Mouse (Mus musculus): ENCODE results near the gene Srcin1.

The Srcin1 gene

GRCm38 (mm10) chr11:97576136-97576906, at the start of gene Srcin1:
Srcin1 (minus strand) TSS chr11:97576186.
- peak; percentile 50 for DNase-seq

- DNase-seq: no peak
Observed at GRCm38 (mm10) chr11:97625551-97625950, 49.6 kb upstream of the Srcin1 start.

DNA sequence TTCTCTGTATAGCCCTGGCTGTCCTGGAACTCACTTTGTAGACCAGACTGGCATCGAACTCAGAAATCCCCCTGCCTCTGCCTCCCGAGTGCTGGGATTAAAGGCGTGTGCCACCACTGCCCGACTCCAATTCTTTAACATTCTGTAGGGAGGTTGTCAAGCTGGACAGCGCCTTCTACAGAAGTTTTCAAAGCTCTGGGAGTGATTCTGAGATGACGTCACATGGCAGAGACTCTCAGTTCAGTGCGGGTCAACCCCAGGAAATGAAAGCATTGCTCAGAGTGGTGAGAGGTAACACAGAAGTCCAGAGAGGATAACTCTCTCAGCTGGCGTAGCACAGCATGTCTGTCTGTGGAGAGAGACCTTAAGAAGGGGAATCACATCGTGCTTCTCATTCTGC, 47.2 kb upstream of the Srcin1 start:
- DNase-seq: no peak

- DNase-seq: peak; percentile 73
Observed at GRCm38 (mm10) chr11:97622440-97622839, 46.5 kb upstream of the Srcin1 start.

- DNase-seq: peak; percentile 82
Observed at GRCm38 (mm10) chr11:97619391-97619795, 43.4 kb upstream of the Srcin1 start.

DNA sequence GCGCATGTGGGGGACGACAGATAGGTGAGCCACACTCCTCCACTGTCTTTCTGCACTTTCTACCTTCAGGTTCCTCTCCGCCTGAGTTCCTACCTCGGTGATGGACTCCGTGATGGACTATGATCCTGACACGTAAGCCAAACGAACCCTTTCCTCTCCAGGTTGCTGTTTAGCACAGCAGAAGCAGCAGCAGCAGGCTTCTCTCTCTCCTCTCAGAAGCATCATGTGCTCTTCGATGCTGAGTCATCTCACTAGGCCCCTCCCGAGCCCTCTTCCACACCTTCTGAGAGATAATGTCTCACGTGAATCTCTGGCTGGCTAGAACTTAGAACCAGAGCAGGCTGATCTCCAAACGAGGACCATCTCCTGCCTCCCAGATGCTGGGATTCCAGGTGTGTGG, 42.4 kb upstream of the Srcin1 start:
- no peak for DNase-seq

- DNase-seq: no peak
Observed at GRCm38 (mm10) chr11:97615276-97615675, 39.3 kb upstream of the Srcin1 start.

- DNase-seq: peak; percentile 11
Observed at GRCm38 (mm10) chr11:97611076-97611475, 35.1 kb upstream of the Srcin1 start.

GRCm38 (mm10) chr11:97609743-97610142, 33.8 kb upstream of the Srcin1 start:
- DNase-seq: no peak

- no peak for DNase-seq
Observed at GRCm38 (mm10) chr11:97608933-97609332, 32.9 kb upstream of the Srcin1 start.

DNA sequence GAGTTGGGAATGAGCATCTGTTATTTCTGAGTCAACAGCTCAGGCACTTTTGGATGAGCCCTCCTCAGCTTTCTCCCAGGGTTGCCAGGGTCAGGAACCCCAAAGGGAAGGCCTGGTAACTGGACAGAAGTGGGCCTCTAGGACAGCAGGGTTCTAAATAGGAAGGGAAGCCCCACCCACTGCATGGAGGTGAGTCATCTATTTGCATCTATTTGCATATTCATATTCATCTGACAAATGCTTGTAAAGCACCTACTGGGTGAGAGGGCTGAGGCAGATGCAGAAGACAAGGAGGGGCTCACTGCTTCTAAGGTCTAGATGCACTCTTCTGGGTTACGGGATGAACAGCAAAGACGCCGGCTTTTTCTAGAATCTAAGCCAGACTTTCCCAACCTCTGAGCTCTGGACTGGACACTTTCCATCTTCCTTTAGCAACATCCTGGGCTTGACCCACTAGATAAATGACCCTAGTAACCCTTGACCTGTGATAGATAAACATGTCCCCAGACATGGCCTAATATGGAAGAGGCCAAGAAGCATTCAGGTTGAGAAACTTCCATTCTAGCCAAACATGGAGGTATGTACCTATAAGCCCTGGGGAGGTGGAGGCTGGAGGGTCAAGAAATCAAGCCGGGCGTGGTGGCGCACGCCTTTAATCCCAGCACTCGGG, 31.2 kb upstream of the Srcin1 start:
- DNase-seq: no peak

DNA sequence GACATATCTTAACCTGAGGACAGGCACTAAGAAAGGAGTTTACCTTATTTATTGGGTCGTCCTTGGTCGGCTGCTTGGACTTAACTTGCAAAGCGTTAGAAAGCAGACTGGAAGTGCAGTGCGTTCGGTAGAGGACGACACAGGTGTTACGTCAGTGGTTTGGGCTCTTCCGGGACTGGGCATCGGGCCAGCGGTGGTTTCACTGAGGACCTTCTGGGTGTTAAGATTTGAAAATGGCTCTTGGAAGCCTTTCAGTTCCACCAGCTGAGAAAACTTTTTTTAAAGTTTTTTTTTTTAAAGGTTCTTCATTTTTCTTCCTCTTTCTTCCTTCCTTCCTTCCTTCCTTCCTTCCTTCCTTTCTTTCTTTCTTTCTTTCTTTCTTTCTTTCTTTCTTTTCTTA, 27.9 kb upstream of the Srcin1 start:
- DNase-seq: peak; percentile 75

DNA sequence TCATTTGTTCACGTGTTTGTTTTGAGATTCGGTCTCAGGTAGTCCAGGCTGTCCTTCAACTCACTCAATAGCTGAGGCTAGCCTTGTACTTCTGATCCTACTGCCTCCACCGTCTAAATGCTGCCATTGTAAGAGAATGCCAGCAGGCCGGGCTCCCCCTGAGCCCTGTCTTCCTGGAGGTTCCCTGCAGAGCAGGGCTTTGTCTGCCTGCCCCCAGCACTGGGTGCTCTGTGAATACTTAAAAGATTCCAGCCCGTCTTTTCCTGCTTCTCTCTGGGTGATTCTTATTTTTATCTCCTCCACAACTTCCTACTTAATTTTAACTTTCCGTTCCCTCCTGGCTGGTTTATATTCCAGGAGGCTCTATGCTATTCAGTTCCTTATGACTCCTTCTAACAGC, 26.2 kb upstream of the Srcin1 start:
- no peak for DNase-seq

- DNase-seq: no peak
Observed at GRCm38 (mm10) chr11:97599104-97599503, 23.1 kb upstream of the Srcin1 start.

DNA sequence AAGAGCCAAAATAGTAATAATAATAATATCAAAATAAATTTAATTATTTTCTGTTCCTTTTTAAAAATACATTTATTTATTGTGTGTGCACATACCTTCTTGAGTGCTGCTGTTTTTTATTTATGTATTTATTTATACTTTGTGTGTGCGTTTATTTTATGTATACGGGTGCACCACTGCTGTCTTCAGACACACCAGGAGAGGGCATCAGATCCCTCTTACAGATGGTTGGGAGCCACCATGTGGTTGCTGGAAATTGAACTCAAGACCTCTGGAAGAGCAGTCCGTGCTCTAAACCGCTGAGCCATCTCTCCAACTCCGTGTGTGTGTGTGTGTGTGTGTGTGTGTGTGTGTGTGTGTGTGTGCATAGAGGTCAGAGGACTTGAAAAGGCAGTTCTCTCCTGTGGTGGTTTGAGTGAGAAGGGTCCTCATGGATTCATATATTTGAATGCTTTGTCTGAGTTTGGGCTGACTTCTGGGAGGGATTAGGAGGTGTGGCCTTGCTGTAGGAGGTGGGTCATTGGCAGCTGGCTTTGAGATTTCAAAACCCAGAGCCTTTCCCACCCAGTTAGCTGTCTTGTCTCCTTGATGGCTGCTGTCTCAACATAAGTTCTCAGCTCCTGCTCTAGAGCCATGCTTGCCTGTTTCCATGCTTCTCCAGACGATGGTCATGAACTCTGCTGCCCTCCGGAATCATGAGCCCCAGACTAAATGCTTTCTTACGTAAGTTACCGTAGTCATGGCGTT, 22.1 kb upstream of the Srcin1 start:
- DNase-seq: no peak

DNA sequence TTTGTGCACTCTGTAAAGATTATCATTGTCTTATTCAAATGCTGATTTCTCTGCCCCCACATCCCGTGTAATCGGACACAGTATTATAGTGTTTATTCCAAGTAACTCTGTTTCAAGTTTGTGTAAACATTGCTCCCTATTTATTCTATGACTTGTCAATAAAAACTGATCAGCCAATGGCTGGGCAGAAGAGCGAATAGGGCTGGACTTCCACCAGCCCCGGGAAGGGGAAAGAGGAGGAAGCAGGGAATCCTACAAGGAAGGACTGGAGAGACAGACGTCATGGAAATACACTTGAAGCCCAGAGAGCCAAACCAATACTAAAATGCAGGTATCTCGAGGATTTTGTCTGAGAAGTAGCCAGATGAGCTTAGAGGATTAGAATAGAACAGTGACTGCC, 18.1 kb upstream of the Srcin1 start:
- DNase-seq: peak; percentile 50

- no peak for DNase-seq
Observed at GRCm38 (mm10) chr11:97591910-97592309, 15.9 kb upstream of the Srcin1 start.

GRCm38 (mm10) chr11:97590227-97590960, 14.4 kb upstream of the Srcin1 start:
- DNase-seq: no peak

DNA sequence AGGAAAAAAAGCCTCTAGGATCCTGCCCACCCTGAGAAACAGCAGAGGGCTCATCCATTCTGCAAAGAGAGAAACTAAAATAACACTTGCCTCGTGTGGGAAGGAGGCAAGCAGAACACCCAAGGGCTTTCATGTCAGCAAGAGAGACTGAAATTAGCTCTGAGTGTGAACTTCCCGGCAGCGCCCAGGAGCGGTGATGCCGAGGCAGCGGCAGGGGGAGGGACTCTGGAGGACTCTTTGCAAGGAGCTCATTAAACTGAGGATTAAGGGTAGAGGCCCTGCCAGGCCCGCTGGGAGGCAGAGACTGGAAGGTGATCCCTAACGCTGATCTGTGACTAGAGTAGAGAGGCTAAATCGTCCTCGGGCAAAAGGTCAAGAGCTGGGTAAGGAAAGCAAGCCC, 13.2 kb upstream of the Srcin1 start:
- DNase-seq: peak; percentile 32

- DNase-seq: peak; percentile 65
Observed at GRCm38 (mm10) chr11:97585932-97586331, 9.9 kb upstream of the Srcin1 start.

DNA sequence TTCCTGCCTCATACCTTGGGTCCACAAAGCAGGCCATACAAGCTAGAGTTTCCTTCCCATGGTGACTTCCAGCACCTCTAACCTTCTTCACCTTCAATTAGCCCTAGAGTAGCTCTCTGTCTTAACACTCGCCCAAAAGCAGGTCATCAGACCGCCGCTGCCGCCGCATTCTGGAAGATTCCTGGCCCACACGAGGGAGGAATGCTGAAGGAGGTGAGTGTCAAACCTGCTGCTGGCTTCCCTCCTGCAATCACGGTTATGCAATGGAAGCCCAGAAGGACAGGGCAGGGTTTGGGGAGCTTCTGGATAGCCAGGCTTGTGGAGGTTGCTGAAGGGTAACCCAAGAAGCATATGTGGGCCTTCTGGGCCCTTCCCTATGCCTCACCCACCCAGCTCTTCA, 8.5 kb upstream of the Srcin1 start:
- peak; percentile 30 for DNase-seq

DNA sequence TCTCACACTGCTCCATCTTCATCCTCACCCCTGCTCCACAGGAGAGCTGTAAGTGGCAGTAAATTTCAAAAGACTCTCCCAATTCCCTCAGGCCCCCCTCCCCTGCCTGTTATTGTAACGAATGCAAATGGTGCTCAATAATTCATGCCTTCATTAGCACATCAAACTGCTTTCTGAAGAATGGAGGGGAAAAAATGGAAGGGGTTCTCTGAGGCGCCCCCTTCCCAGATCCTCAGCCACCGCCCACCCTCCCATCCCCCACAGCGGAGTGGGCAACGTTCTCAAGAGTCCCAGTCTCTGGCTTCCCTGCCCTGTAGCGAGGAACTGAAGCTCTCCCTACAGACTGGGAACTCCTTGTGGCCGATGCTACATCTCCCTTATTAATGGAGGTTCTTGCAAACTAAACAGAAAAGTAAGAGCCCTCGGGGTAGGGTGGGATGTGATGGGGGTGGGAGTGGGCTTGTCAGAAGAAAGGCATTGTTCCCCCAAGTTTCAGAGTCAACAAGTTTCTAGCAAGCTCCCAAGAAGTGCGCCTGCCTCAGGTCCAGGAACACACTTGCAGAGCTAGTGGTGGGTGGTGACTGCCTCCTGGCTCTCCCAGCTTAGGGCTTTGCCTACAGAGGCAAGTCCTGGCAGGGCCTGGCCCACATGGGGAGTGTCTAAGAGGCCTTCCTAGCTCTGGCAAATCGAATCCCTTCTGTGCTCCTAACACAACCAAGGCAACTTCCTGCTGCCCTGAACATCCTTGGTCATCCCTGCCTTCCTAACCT, 3.3 kb upstream of the Srcin1 start:
- no peak for DNase-seq

Data from lung, postnatal 14 days (tissue).